8 mouse cellular contexts compared by ENCODE assay signal in the genomic region with DNA sequence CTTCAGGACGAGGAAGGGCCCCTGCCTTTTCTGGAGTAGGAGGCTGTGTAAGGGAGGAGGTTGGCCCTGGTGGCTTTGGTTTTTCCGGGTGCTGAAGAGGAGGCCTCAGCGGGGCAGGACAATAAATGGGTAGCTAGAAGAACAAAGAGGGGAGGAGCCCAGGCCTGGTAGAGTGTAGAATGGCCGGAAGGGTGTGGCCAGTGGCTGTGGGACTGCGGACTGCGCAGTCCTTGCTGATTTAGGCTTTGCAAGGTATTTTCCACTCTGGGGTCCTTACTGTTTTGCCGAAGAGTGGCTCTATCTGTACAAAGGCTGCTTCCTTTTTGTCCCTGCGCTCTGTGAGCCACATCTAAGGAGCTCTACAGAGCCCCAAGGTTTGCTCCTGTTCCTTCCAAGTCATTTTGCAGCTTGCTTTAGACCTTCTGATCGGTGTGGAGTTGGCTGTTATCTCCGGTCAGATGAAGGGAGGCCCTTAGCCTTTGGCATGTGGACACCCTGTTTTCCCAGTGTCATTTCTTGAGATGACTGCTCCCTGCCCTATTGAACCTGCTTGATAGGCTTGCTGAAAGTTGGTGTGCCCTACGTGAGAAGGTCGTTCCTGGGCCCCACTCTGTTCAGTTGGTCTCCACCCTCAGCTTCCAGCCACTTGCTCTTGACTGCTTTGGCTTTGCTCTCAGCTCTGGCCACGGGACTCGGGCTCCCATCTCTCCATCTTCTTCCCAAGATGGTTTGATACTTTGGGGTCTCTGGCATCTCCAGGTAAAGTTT. TPM values are rescaled to one million over a fixed set of nuclear protein-coding genes. Genes with fewer than 3 reads are reported as not detected.
A peak's percentile ranks its signal among the peaks of the same experiment; 100 is the strongest.
DNase-seq lines count a peak whose midpoint lies in the region; ATAC-seq lines count a peak whose summit lies in the region.

No protein-coding gene starts in this region.

- H3K9ac ChIP-seq in heart, embryonic 11.5 days (ENCODE audit: low read depth, low read length) = peak overlapping the region; percentile 52; the same call in 1 of the 2 replicates

- H3K4me1 ChIP-seq in heart, embryonic 11.5 days (ENCODE audit: control insufficient read depth, insufficient read depth, low read length) = peaks cover 68% of the 10 kb centered on the region
- H3K4me1 ChIP-seq in megakaryocyte, embryonic 14.5 days = peaks cover 100% of the 10 kb centered on the region

- H3K9me3 ChIP-seq in heart, embryonic 11.5 days (replicated peaks; ENCODE audit: control insufficient read depth, low read length) = no peaks in the 10 kb centered on the region
- no peaks in the 10 kb centered on the region for H3K9me3 ChIP-seq in megakaryocyte, embryonic 14.5 days

- H3K27me3 ChIP-seq in heart, embryonic 11.5 days (ENCODE audit: control insufficient read depth, insufficient read depth, low read length) = no peaks in the 10 kb centered on the region
- no peaks in the 10 kb centered on the region for H3K27me3 ChIP-seq in megakaryocyte, embryonic 14.5 days (replicated peaks)

- H3K4me3 ChIP-seq in heart, embryonic 11.5 days (ENCODE audit: low read depth, low read length) = no peak overlapping the region
- H3K4me3 ChIP-seq in megakaryocyte, embryonic 14.5 days (replicated peaks) = peak overlapping the region; percentile 90

- ATAC-seq in heart, embryonic 11.5 days (replicated peaks; ENCODE audit: insufficient number of reproducible peaks, low FRiP score, low TSS enrichment) = peak; percentile 71; the same call in 1 of the 2 replicates

- peak overlapping the region; percentile 90 for H3K27ac ChIP-seq in heart, embryonic 11.5 days (ENCODE audit: low read depth, low read length)

- peak; percentile 53 for DNase-seq in spleen, adult 18-20 months
- no peak for DNase-seq in spleen, postnatal 14 days (ENCODE audit: low spot score in 2 of 2)
- peak; percentile 66 for DNase-seq in kidney, postnatal 14 days
- DNase-seq in right cerebral cortex, adult 18-20 months = no peak
- DNase-seq in retina, postnatal 1 day = no peak
- DNase-seq in thymus, postnatal 36 days = no peak

- WGBS in heart, embryonic 11.5 days (ENCODE audit: insufficient replicate concordance) = 44% methylated on average over 14 of the region's 14 CpGs

- H3K4me2 ChIP-seq in heart, embryonic 11.5 days = peak overlapping the region; percentile 39

- no peaks in the 10 kb centered on the region for H3K36me3 ChIP-seq in heart, embryonic 11.5 days (ENCODE audit: control insufficient read depth, insufficient read depth, low read length)
- H3K36me3 ChIP-seq in megakaryocyte, embryonic 14.5 days (replicated peaks; ENCODE audit: low read length) = peaks cover 40% of the 10 kb centered on the region

RNA-seq across cellular contexts. Expression of gene Ppp2r5c, which starts 52.5 kb away (rescaled TPM):
- polyA plus RNA-seq in heart, embryonic 11.5 days (2014; fragmentation: Nextera tagmentation; extraction: Ambion mirVana) = 137 and 139 TPM in 2 replicates
- 5.1 and 24.4 TPM in 2 replicates for polyA plus RNA-seq in megakaryocyte, embryonic 14.5 days (2012; ENCODE audit: insufficient read depth, low replicate concordance)

Comparison
In these comparisons a context has a peak if more than half of its experiments do, and no peak if none do; other contexts are left out.
1. DNase-seq: peak in spleen, adult 18-20 months (2 of 2) and kidney, postnatal 14 days (single experiment); none in spleen, postnatal 14 days (0 of 2), right cerebral cortex, adult 18-20 months (single experiment), retina, postnatal 1 day (single experiment) and thymus, postnatal 36 days (0 of 2).